Mouse (Mus musculus) megakaryocyte progenitor cell, adult 5-6 weeks (primary cell): ENCODE measurements around the gene Kcnj8. TPM values are rescaled to one million over a fixed set of nuclear protein-coding genes. Genes with fewer than 3 reads are reported as not detected.

Experiments used
- total RNA-seq, 2 experiments: library from RNA; stranded (forward) in 1 of 2; stranded (reverse) in 1 of 2; fragments of 157-497, 149-512 nt in 1 of 2; fragments of 200-1000 nt in 1 of 2; gene quantifications; 2 replicates each; pipeline versions ENCODE4 v1.2.3 to v1.2.4; 2015 to 2017

Kcnj8 gene
- total RNA-seq, 2 experiments from 2014 or later = 0.05 TPM; not detected in 1

Other genes with a start within 250 kb of the Kcnj8 start
- gene Slco1a5, start 248.6 kb downstream of the Kcnj8 start, total RNA-seq (2015) = not detected in 2 replicates
- not detected in 2 replicates for gene Slco1a5, start 248.6 kb downstream of the Kcnj8 start, total RNA-seq (2017)
- 11.1 and 11.3 TPM in 2 replicates for gene Pyroxd1, start 226.0 kb downstream of the Kcnj8 start, total RNA-seq (2015)
- 11.9 and 16.1 TPM in 2 replicates for gene Pyroxd1, start 226.0 kb downstream of the Kcnj8 start, total RNA-seq (2017)
- 32.8 and 53.8 TPM in 2 replicates for gene Recql, start 184.5 kb downstream of the Kcnj8 start, total RNA-seq (2015)
- gene Recql, start 184.5 kb downstream of the Kcnj8 start, total RNA-seq (2017) = 43.0 and 45.4 TPM in 2 replicates
- gene Golt1b, start 184.4 kb downstream of the Kcnj8 start, total RNA-seq (2015) = 32.4 and 36.8 TPM in 2 replicates
- 33.1 and 40.1 TPM in 2 replicates for gene Golt1b, start 184.4 kb downstream of the Kcnj8 start, total RNA-seq (2017)
- gene Spx, start 158.2 kb downstream of the Kcnj8 start, total RNA-seq (2015) = not detected in 2 replicates
- not detected in 2 replicates for gene Spx, start 158.2 kb downstream of the Kcnj8 start, total RNA-seq (2017)
- gene Gys2, start 98.5 kb downstream of the Kcnj8 start, total RNA-seq (2015) = not detected in 2 replicates
- gene Gys2, start 98.5 kb downstream of the Kcnj8 start, total RNA-seq (2017) = not detected in 2 replicates
- 66.8 and 67.4 TPM in 2 replicates for gene Ldhb, start 63.7 kb downstream of the Kcnj8 start, total RNA-seq (2015)
- 40.4 and 42.0 TPM in 2 replicates for gene Ldhb, start 63.7 kb downstream of the Kcnj8 start, total RNA-seq (2017)
- not detected in 2 replicates for gene Abcc9, start 130.7 kb upstream of the Kcnj8 start, total RNA-seq (2015)
- gene Abcc9, start 130.7 kb upstream of the Kcnj8 start, total RNA-seq (2017) = not detected in 2 replicates
- gene Cmas, start 185.1 kb upstream of the Kcnj8 start, total RNA-seq (2015) = 61.3 and 67.0 TPM in 2 replicates
- 58.1 and 66.2 TPM in 2 replicates for gene Cmas, start 185.1 kb upstream of the Kcnj8 start, total RNA-seq (2017)
- gene Sult6b2, start 232.9 kb upstream of the Kcnj8 start, total RNA-seq (2015) = not detected in 2 replicates
- gene Sult6b2, start 232.9 kb upstream of the Kcnj8 start, total RNA-seq (2017) = not detected in 2 replicates